Mouse (Mus musculus) central nervous system, embryonic 14 days (tissue): ENCODE measurements around the gene Pnma3. TPM values are rescaled to one million over a fixed set of nuclear protein-coding genes. Genes with fewer than 3 reads are reported as not detected.

Experiments used
- polyA plus RNA-seq: library from polyadenylated mRNA; depleted of rRNA; stranded (reverse); fragments of >200 nt; gene quantifications from 2 replicates; pipeline ENCODE4 v1.2.3, GENCODE M21; 2012; rRNA removed

Pnma3 gene
- polyA plus RNA-seq = 12.2 and 12.7 TPM in 2 replicates

GRCm38 (mm10) chrX:73064415-73064793 lies at the start of gene Pnma3:
Pnma3 (plus strand) TSS chrX:73064787.

GRCm38 (mm10) chrX:73037003-73037402 lies 27.6 kb upstream of the Pnma3 start, which contains the start of gene Pnma5:
Pnma5 (minus strand) TSS chrX:73037103.

GRCm38 (mm10) chrX:73082267-73083055 lies 17.9 kb downstream of the Pnma3 start, which contains the start of gene Xlr4a:
Xlr4a (minus strand) TSS chrX:73082478.

GRCm38 (mm10) chrX:73096941-73097508 lies 32.4 kb downstream of the Pnma3 start, which contains the start of gene Xlr3a:
Xlr3a (minus strand) TSS chrX:73097095.

GRCm38 (mm10) chrX:73116747-73117146 lies 52.2 kb downstream of the Pnma3 start, which contains the start of gene Gm14685:
Gm14685 (plus strand) TSS chrX:73117047.

Other genes with a start within 250 kb of the Pnma3 start
- gene Gabrq, start 239.6 kb upstream of the Pnma3 start, polyA plus RNA-seq = 3.4 and 3.8 TPM in 2 replicates
- 38.0 and 42.2 TPM in 2 replicates for gene Cetn2, start 146.4 kb upstream of the Pnma3 start, polyA plus RNA-seq
- 39.4 and 46.2 TPM in 2 replicates for gene Nsdhl, start 146.2 kb upstream of the Pnma3 start, polyA plus RNA-seq
- 1.7 and 6.1 TPM in 2 replicates for gene Zfp185, start 77.4 kb upstream of the Pnma3 start, polyA plus RNA-seq
- gene Pnma5, start 27.7 kb upstream of the Pnma3 start, polyA plus RNA-seq = 0.05 and 0.14 TPM in 2 replicates
- gene Xlr4a, start 17.7 kb downstream of the Pnma3 start, polyA plus RNA-seq = 0.81 and 0.97 TPM in 2 replicates
- gene Xlr3a, start 32.3 kb downstream of the Pnma3 start, polyA plus RNA-seq = 3.7 and 4.6 TPM in 2 replicates
- gene Gm14685, start 52.3 kb downstream of the Pnma3 start, polyA plus RNA-seq = 0.65 and 0.87 TPM in 2 replicates
- not detected in 2 replicates for gene Xlr5b, start 84.0 kb downstream of the Pnma3 start, polyA plus RNA-seq
- 0.38 and 0.63 TPM in 2 replicates for gene DXBay18, start 84.7 kb downstream of the Pnma3 start, polyA plus RNA-seq
- not detected in 2 replicates for gene Spin2d, start 112.2 kb downstream of the Pnma3 start, polyA plus RNA-seq
- 10.9 and 11.3 TPM in 2 replicates for gene Xlr3b, start 127.4 kb downstream of the Pnma3 start, polyA plus RNA-seq
- gene Xlr4b, start 149.5 kb downstream of the Pnma3 start, polyA plus RNA-seq = 0.57 and 0.91 TPM in 2 replicates
- 13.4 and 14.4 TPM in 2 replicates for gene F8a, start 163.5 kb downstream of the Pnma3 start, polyA plus RNA-seq
- gene Xlr4c, start 178.3 kb downstream of the Pnma3 start, polyA plus RNA-seq = 0.29 and 0.49 TPM in 2 replicates
- 0.14 and 0.16 TPM in 2 replicates for gene Xlr3c, start 200.6 kb downstream of the Pnma3 start, polyA plus RNA-seq
- gene Xlr5a, start 228.2 kb downstream of the Pnma3 start, polyA plus RNA-seq = 0.05 TPM in 1 of 2 replicates, not detected in the other
- gene Xlr5c, start 228.2 kb downstream of the Pnma3 start, polyA plus RNA-seq = not detected in 2 replicates